ENCODE assay signal across 16 mouse cellular contexts in the genomic region with DNA sequence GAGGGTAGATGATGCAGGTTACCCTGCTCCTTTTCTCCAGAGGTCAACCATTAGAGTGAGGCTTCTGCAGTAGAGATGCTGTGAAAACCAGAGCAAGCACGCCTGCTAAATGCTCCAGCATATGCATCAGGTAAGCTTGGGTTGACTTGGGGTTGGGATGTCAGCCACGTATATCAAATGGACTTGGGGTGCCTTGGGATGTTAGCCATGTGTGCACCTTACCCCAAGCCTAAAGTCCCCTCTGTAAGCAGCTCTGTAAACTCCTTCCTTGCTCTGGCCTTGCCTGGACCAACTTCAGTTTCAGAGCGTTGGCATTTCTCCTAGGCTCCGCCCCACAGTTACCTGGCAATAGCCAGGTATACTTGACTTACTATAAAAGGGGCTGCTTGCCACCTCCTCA.
DNase-seq lines count a peak whose midpoint lies in the region; ATAC-seq lines count a peak whose summit lies in the region.
"Had no signal": no experiment of that assay in that cellular context is flagged by ENCODE, and none has a peak within 500 bp of the region (broad histone marks: within the 10 kb centered on the region; RNA-seq: fewer than 3 reads in every experiment).

No protein-coding gene starts in this region.

- no peaks in the 10 kb centered on the region for H3K4me1 ChIP-seq in hindbrain, embryonic 11.5 days (replicated peaks; ENCODE audit: control insufficient read depth, insufficient read depth, low read length)
- H3K4me1 ChIP-seq in hindbrain, embryonic 16.5 days (ENCODE audit: control insufficient read depth, insufficient read depth, low read depth, low read length): peaks cover 10% of the 10 kb centered on the region
- peaks cover 16% of the 10 kb centered on the region for H3K4me1 ChIP-seq in forebrain, embryonic 12.5 days
- peaks cover 3% of the 10 kb centered on the region for H3K4me1 ChIP-seq in hindbrain, embryonic 12.5 days
- peaks cover 14% of the 10 kb centered on the region for H3K4me1 ChIP-seq in midbrain, embryonic 15.5 days

- H3K27ac ChIP-seq in hindbrain, embryonic 11.5 days (ENCODE audit: low read depth, low read length): no peak overlapping the region
- no peak overlapping the region for H3K27ac ChIP-seq in hindbrain, embryonic 16.5 days (ENCODE audit: low read depth, low read length)
- H3K27ac ChIP-seq in forebrain, embryonic 12.5 days: no peak overlapping the region
- no peak overlapping the region for H3K27ac ChIP-seq in hindbrain, embryonic 12.5 days
- H3K27ac ChIP-seq in midbrain, embryonic 15.5 days: no peak overlapping the region
- H3K27ac ChIP-seq: heart, embryonic 15.5 days had no signal

- H3K9ac ChIP-seq in hindbrain, embryonic 11.5 days (ENCODE audit: low read depth, low read length): no peak overlapping the region
- H3K9ac ChIP-seq in hindbrain, embryonic 16.5 days (ENCODE audit: low read depth, low read length): no peak overlapping the region
- no peak overlapping the region for H3K9ac ChIP-seq in forebrain, embryonic 12.5 days
- no peak overlapping the region for H3K9ac ChIP-seq in hindbrain, embryonic 12.5 days
- H3K9ac ChIP-seq in midbrain, embryonic 15.5 days: no peak overlapping the region
- H3K9ac ChIP-seq: heart, embryonic 15.5 days; liver, postnatal 0 days had no signal

- H3K36me3 ChIP-seq in hindbrain, embryonic 11.5 days (ENCODE audit: control insufficient read depth, insufficient read depth, low read length): no peaks in the 10 kb centered on the region
- H3K36me3 ChIP-seq in hindbrain, embryonic 16.5 days (ENCODE audit: control insufficient read depth, insufficient read depth, low read length): no peaks in the 10 kb centered on the region
- no peaks in the 10 kb centered on the region for H3K36me3 ChIP-seq in forebrain, embryonic 12.5 days (replicated peaks)
- H3K36me3 ChIP-seq in hindbrain, embryonic 12.5 days: no peaks in the 10 kb centered on the region
- no peaks in the 10 kb centered on the region for H3K36me3 ChIP-seq in midbrain, embryonic 15.5 days (replicated peaks)
- H3K36me3 ChIP-seq: heart, embryonic 15.5 days had no signal

- WGBS in hindbrain, embryonic 11.5 days: 74% methylated on average over 4 of the region's 4 CpGs
- WGBS in hindbrain, embryonic 16.5 days: 81% methylated on average over 4 of the region's 4 CpGs
- WGBS in forebrain, embryonic 12.5 days: 55% methylated on average over 4 of the region's 4 CpGs
- WGBS in hindbrain, embryonic 12.5 days: 70% methylated on average over 4 of the region's 4 CpGs
- 78% methylated on average over 4 of the region's 4 CpGs for WGBS in midbrain, embryonic 15.5 days

- H3K27me3 ChIP-seq in hindbrain, embryonic 11.5 days (ENCODE audit: control insufficient read depth, insufficient read depth, low read length): no peaks in the 10 kb centered on the region
- no peaks in the 10 kb centered on the region for H3K27me3 ChIP-seq in hindbrain, embryonic 16.5 days (replicated peaks; ENCODE audit: control insufficient read depth, insufficient read depth, low read length)
- no peaks in the 10 kb centered on the region for H3K27me3 ChIP-seq in forebrain, embryonic 12.5 days
- H3K27me3 ChIP-seq in hindbrain, embryonic 12.5 days: no peaks in the 10 kb centered on the region
- no peaks in the 10 kb centered on the region for H3K27me3 ChIP-seq in midbrain, embryonic 15.5 days (replicated peaks)
- H3K27me3 ChIP-seq: heart, embryonic 15.5 days had no signal

- no peak for DNase-seq in hindbrain, embryonic 11.5 days (ENCODE audit: low spot score)
- DNase-seq in adrenal gland, postnatal 10 days: no peak
- no peak for DNase-seq in natural killer cell, adult 2 months (ENCODE audit: low spot score in 2 of 2)
- DNase-seq: cerebellum, adult 9-10 months; left cerebral cortex, postnatal 4 days; liver, postnatal 0 days; lung, postnatal 36 days; right cerebral cortex, postnatal 14 days; thymus, adult 18-20 months had no signal

- 0 out of 2 replicates have a peak, but pooled peaks have one; percentile 50 for ATAC-seq in hindbrain, embryonic 11.5 days (ENCODE audit: low FRiP score)
- ATAC-seq in hindbrain, embryonic 16.5 days: no peak
- peak; percentile 27 for ATAC-seq in forebrain, embryonic 12.5 days (ENCODE audit: low FRiP score)
- ATAC-seq in hindbrain, embryonic 12.5 days (ENCODE audit: low FRiP score): no peak
- ATAC-seq in midbrain, embryonic 15.5 days (replicated peaks): peak; percentile 27; the same call in 1 of the 2 replicates
- ATAC-seq: CD4-positive, CD25-positive, alpha-beta regulatory T cell, adult 4 months; intestine, postnatal 0 days; liver, postnatal 0 days had no signal

- no peak overlapping the region for H3K4me2 ChIP-seq in hindbrain, embryonic 11.5 days (replicated peaks; ENCODE audit: low read depth, low read length)
- H3K4me2 ChIP-seq in hindbrain, embryonic 16.5 days (ENCODE audit: low read length): no peak overlapping the region
- H3K4me2 ChIP-seq in forebrain, embryonic 12.5 days: no peak overlapping the region
- H3K4me2 ChIP-seq in hindbrain, embryonic 12.5 days (replicated peaks): peak overlapping the region; percentile 48; the same call in 1 of the 2 replicates
- no peak overlapping the region for H3K4me2 ChIP-seq in midbrain, embryonic 15.5 days

- no peak overlapping the region for H3K4me3 ChIP-seq in hindbrain, embryonic 11.5 days (ENCODE audit: low read depth, low read length)
- H3K4me3 ChIP-seq in hindbrain, embryonic 16.5 days (ENCODE audit: low read length): no peak overlapping the region
- no peak overlapping the region for H3K4me3 ChIP-seq in forebrain, embryonic 12.5 days (replicated peaks)
- H3K4me3 ChIP-seq in hindbrain, embryonic 12.5 days: no peak overlapping the region
- H3K4me3 ChIP-seq in midbrain, embryonic 15.5 days: no peak overlapping the region

- no peaks in the 10 kb centered on the region for H3K9me3 ChIP-seq in hindbrain, embryonic 11.5 days (ENCODE audit: control insufficient read depth, low read length)
- no peaks in the 10 kb centered on the region for H3K9me3 ChIP-seq in hindbrain, embryonic 16.5 days (ENCODE audit: control insufficient read depth, low read length)
- H3K9me3 ChIP-seq in forebrain, embryonic 12.5 days: no peaks in the 10 kb centered on the region
- H3K9me3 ChIP-seq in hindbrain, embryonic 12.5 days (replicated peaks): no peaks in the 10 kb centered on the region
- no peaks in the 10 kb centered on the region for H3K9me3 ChIP-seq in midbrain, embryonic 15.5 days
- H3K9me3 ChIP-seq: heart, embryonic 15.5 days had no signal

Comparison
In these comparisons a context has a peak if more than half of its experiments do, and no peak if none do; other contexts are left out.
1. ATAC-seq: peak in hindbrain, embryonic 11.5 days (single experiment), forebrain, embryonic 12.5 days (single experiment) and midbrain, embryonic 15.5 days (single experiment); none in hindbrain, embryonic 16.5 days (single experiment) and hindbrain, embryonic 12.5 days (single experiment).